Mouse (Mus musculus): ENCODE measurements at regions not wholly inside any gene's neighbourhood (a gene's known extent, or its start where the extent isn't known, plus 50 kb on each side); places are given as distances from the start of the nearest gene placed in this dataset.

- no peak for DNase-seq (ENCODE audit: low spot score in 2 of 2)
These were observed 521.4 kb upstream of the Atp11b start for GRCm38 (mm10) chr3:35232487-35232886.

- DNase-seq (ENCODE audit: low spot score in 2 of 2) = no peak
These were observed 518.8 kb upstream of the Atp11b start for GRCm38 (mm10) chr3:35235066-35235465.

- no peak for DNase-seq (ENCODE audit: low spot score in 2 of 2)
These were observed 518.1 kb upstream of the Atp11b start for GRCm38 (mm10) chr3:35235772-35236171.

- DNase-seq (ENCODE audit: low spot score in 2 of 2) = no peak
These were observed 516.6 kb upstream of the Atp11b start for GRCm38 (mm10) chr3:35237342-35237741.

- DNase-seq (ENCODE audit: low spot score in 2 of 2) = no peak
These were observed 511.6 kb upstream of the Atp11b start for GRCm38 (mm10) chr3:35242349-35242748.

GRCm38 (mm10) chr3:35242871-35243529 lies 510.9 kb upstream of the Atp11b start:
- DNase-seq (ENCODE audit: low spot score in 2 of 2) = no peak

GRCm38 (mm10) chr3:35245003-35245402 lies 508.9 kb upstream of the Atp11b start:
- no peak for DNase-seq (ENCODE audit: low spot score in 2 of 2)

- DNase-seq (ENCODE audit: low spot score in 2 of 2) = no peak
These were observed 507.8 kb upstream of the Atp11b start for GRCm38 (mm10) chr3:35245946-35246665.

GRCm38 (mm10) chr3:35249160-35249559 lies 504.7 kb upstream of the Atp11b start:
- no peak for DNase-seq (ENCODE audit: low spot score in 2 of 2)

- no peak for DNase-seq (ENCODE audit: low spot score in 2 of 2)
These were observed 503.7 kb upstream of the Atp11b start for GRCm38 (mm10) chr3:35250092-35250749.

- DNase-seq (ENCODE audit: low spot score in 2 of 2) = no peak
These were observed 500.0 kb upstream of the Atp11b start for GRCm38 (mm10) chr3:35253861-35254260.

GRCm38 (mm10) chr3:35260936-35261335 lies 493.0 kb upstream of the Atp11b start:
- no peak for DNase-seq (ENCODE audit: low spot score in 2 of 2)

GRCm38 (mm10) chr3:35268949-35269348 lies 485.0 kb upstream of the Atp11b start:
- DNase-seq (ENCODE audit: low spot score in 2 of 2) = no peak

GRCm38 (mm10) chr3:35269977-35270880 lies 483.7 kb upstream of the Atp11b start:
- no peak for DNase-seq (ENCODE audit: low spot score in 2 of 2)

GRCm38 (mm10) chr3:35273546-35273945 lies 480.4 kb upstream of the Atp11b start:
- DNase-seq (ENCODE audit: low spot score in 2 of 2) = no peak

- no peak for DNase-seq (ENCODE audit: low spot score in 2 of 2)
These were observed 472.9 kb upstream of the Atp11b start for GRCm38 (mm10) chr3:35280981-35281380.

- DNase-seq (ENCODE audit: low spot score in 2 of 2) = no peak
These were observed 471.8 kb upstream of the Atp11b start for GRCm38 (mm10) chr3:35282106-35282505.

GRCm38 (mm10) chr3:35294771-35295170 lies 459.1 kb upstream of the Atp11b start:
- no peak for DNase-seq (ENCODE audit: low spot score in 2 of 2)

- no peak for DNase-seq (ENCODE audit: low spot score in 2 of 2)
These were observed 458.2 kb upstream of the Atp11b start for GRCm38 (mm10) chr3:35295746-35296145.

GRCm38 (mm10) chr3:35299036-35299435 lies 454.9 kb upstream of the Atp11b start:
- no peak for DNase-seq (ENCODE audit: low spot score in 2 of 2)

- no peak for DNase-seq (ENCODE audit: low spot score in 2 of 2)
These were observed 447.9 kb upstream of the Atp11b start for GRCm38 (mm10) chr3:35306013-35306412.

- DNase-seq (ENCODE audit: low spot score in 2 of 2) = no peak
These were observed 439.7 kb upstream of the Atp11b start for GRCm38 (mm10) chr3:35314177-35314576.
